Mouse (Mus musculus) G1E-ER4 (cell line): Measurements from ENCODE around the gene Mettl4. TPM values are rescaled to one million over a fixed set of nuclear protein-coding genes. Genes with fewer than 3 reads are reported as not detected.

Experiments
- GATA1 ChIP-seq: IDR thresholded peaks from one replicate; pipeline ENCODE4 v1.8.0; 2012; ENCODE audit warnings: low read length, inconsistent platforms
- polyA plus RNA-seq: library from polyadenylated mRNA; stranded (reverse); fragments of >175 nt; gene quantifications from 2 replicates; pipeline ENCODE4 v1.2.3, GENCODE M21; 2012

Mettl4 gene
- 1.7 and 1.9 TPM in 2 replicates for polyA plus RNA-seq

- no peak for TF ChIP-seq GATA1
Observed at GRCm38 (mm10) chr17:94749466-94750135, at the start of gene Mettl4. Gene Mettl4, minus strand, starts transcription at chr17:94750019.

- TF ChIP-seq GATA1, result no peak
Observed at GRCm38 (mm10) chr17:94778871-94779482, 29.2 kb upstream of the Mettl4 start.

GRCm38 (mm10) chr17:94768491-94768890 lies 18.7 kb upstream of the Mettl4 start:
- no peak for TF ChIP-seq GATA1

- TF ChIP-seq GATA1, result no peak
Observed at GRCm38 (mm10) chr17:94764711-94765110, 14.9 kb upstream of the Mettl4 start.

GRCm38 (mm10) chr17:94764011-94764410 lies 14.2 kb upstream of the Mettl4 start:
- no peak for TF ChIP-seq GATA1

- no peak for TF ChIP-seq GATA1
Observed at GRCm38 (mm10) chr17:94762405-94762804, 12.6 kb upstream of the Mettl4 start.

- TF ChIP-seq GATA1, result no peak
Observed at GRCm38 (mm10) chr17:94750136-94750729, 414 bp upstream of the Mettl4 start.

- no peak for TF ChIP-seq GATA1
Observed at GRCm38 (mm10) chr17:94738173-94738572, 11.6 kb downstream of the Mettl4 start.

- TF ChIP-seq GATA1, result no peak
Observed at GRCm38 (mm10) chr17:94735885-94736284, 13.9 kb downstream of the Mettl4 start.

GRCm38 (mm10) chr17:94735437-94735836 lies 14.4 kb downstream of the Mettl4 start:
- no peak for TF ChIP-seq GATA1

GRCm38 (mm10) chr17:94726750-94727149 lies 23.1 kb downstream of the Mettl4 start:
- TF ChIP-seq GATA1, result no peak

GRCm38 (mm10) chr17:94673515-94674317 lies 76.1 kb downstream of the Mettl4 start:
- TF ChIP-seq GATA1, result no peak
